Mouse (Mus musculus) ZHBTc4 (cell line): Measurements from ENCODE around the gene Ubox5.

ENCODE experiments used
- DNase-seq: peaks from one replicate; pipeline ENCODE4 v3.0.0-alpha.2; 2011; ENCODE audit warnings: low read depth, low spot score

The Ubox5 gene

DNA sequence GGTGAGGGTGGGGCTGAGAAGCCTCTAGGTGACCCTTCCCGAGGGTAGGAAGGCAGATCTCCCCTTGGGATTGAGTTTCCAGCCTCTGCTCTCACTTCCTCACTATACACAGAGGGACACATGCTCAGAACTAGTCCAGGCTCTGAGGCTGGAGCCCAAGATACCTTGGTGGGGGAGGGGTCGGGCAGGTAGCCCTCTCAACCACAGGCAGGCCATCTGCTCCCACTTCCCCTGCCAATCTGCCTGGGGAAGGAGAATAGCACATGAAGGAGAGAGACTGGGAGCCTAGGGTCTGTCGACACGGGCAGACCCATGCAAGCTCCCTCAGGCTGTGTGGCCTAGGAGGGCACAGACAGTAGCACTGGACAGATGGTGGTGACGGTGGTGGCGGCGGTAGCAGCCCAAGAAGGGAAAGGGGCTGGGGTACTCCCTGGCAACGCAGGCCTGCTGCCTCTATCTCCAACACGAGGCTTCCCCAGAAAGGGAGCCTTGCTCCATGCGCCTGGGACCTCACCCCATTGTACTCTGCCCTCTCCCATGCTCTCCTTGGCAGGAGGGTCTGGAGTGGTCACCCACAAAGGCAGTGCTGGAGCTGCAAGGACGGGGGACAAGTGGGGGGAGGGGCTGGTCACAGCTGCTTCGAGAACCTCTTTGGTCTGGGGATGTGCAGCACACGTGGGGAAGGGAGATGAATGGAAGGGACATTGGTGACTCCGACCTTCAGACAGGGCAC is 4.3 kb upstream of the Ubox5 start:
- DNase-seq = peak; percentile 20

DNA sequence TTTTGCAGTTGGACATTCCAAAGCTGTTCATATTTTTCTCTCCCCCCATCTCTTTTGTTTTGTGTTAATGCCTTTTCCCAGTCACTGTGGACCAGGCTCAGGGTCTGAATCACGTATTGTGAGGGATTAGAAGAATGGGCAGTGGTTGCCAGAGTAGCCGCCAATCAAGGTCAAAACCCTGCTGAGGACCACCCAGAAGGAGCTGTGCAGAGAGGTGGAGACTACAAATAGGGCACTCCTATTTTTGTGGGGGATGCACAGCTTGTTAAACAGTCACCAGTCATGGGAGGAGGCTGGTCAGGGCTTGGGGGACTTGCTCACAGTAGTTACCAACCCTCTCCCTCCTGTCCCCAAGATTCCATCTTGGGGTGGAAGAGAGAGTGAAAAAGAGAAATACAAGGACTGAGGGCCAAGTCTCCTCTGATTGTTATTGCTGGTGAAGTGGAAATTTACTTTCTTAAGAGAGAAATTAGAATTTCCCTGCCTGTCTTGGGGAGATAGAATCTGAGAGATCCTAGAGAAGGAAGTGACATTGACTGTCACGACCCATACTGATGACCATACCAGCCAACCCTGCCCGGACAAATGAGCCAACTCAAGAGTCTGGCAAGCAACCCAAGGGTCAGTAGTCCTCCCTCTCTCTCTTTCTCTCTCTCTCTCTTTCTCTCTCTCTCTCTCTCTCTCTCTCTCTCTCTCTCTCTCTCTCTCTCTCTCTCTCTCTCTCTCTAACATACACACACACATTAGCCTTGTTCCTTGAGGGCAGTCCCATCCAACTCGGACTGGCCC is 3.2 kb upstream of the Ubox5 start:
- peak; percentile 34 for DNase-seq

DNA sequence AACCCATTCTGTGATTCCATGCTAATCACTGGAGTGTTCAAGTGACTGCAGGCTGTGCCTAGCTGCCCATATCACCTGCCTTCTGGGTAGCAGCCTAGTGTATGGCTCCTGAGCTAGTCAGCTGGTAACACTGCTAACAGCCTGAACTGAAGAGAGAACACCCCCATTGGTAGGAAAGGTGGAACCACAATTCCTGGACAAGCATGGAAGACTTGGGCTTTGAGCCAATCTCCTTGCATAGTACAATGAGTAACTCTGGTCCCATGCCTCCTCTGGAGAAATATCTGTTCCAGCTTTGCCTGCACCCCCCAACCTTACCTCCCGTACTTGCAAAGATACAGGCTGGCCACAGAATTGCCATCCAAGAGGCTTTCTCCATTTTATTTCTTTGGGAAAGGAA is 2.6 kb upstream of the Ubox5 start:
- DNase-seq = no peak

DNA sequence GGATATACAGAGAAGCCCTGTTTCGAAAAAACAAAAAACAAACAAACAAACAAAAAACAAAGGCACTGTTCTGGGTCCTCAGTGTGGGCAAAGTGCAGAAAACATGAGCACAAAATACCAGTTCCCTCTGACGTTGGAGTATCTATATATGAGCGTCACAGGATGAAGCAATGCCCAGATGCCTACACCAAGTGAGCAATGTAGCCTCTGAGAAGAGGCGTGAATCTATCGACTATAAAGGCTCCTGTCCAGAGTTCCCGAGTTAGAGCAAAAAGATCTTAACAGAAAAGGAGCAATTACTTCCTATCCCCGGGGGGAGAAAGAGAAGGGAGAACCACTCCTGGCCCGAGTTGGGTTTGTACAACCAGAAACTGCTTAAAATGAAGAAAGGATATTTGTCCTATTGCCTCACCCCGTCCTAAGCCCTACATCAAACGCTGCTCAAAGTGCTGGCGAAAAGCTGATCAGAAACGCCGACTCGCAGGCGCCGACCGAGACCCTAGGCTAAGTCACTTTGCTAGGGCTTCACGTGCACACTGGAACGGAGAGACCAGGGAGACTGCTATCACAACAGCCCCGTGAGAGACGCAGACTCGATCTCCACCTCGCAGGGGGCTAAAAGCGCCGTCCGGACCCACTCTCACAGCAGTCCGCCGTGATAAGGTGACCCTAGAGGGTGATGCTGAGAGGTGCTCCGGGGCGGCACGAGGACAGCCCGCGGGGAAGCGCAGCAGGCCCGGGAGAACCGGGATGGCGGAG is 579 bp downstream of the Ubox5 start:
- DNase-seq = peak; percentile 57

DNA sequence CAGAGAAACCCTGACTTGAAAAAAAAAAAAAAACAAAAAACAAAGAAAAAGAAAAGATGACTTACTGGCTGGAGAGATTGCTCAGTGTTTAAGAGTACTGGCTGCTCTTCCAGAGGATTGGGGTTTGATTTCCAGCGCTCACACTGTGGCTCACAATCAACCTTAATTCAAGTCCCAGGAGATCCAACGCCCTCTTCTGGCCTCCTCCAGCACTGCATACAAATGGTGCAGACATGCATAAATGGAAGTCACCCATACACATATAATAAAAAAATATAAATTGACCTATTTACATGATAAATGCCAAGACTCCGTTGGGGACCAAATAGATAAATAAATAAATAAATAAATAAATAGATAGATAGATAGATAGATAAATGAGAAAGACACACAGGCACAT is 1.4 kb downstream of the Ubox5 start:
- DNase-seq = peak; percentile 84

DNA sequence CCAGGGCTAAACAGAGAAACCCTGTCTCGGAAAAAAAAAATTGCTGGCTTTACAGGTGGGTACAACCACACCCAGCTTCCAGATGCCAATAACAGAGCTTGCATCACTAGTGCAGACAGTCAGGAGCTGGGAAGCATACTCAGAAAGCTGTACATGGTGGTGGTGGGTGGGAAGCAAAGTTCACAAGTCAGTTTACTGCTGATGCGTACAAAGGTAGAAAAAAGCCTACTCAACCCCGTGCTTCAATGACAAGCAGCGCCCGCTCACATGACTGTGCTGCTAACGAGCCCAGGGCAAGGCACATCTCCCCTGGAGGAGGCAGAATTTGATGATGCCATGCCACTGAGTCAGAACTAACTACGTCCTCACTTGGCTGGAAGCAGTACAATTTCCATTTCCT is 10.9 kb downstream of the Ubox5 start:
- DNase-seq = no peak

DNA sequence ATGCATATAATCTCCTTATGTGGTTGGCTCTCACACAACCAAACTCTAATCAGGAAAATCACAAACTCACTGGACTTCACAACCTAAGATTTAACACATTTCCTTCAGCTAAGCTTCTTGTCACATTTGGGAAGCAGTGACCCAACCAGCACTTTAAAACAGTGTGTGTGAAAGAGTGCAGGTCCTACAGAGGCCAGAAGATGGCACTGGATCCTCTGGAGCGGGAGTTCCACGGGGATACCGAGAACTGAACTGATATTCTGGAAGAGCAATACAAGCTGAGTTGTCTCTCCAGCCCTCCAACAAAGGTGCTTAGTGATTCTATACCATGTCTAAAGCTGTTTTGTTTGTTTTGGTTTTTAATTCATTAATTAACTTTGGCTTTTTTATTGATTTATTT is 16.7 kb downstream of the Ubox5 start:
- DNase-seq = peak; percentile 69

DNA sequence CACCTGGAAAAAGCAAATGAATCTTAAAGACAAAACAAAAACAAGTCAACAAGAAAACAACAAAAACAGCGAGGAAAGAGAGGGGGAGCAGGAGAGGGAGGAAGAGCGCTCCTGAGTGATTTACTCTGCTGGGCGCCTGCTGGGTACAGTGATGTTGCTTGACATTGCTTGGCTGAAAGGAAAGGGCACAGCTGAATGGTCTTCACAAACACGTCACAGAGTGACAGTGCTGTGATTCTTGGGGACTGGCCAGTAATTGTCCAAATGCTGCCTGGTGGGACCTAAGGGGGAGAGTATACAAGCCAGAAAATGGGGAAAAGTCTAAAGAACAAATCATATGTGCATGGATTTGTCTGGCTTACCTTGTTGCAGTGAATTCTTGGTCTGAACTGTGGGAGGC is 27.6 kb downstream of the Ubox5 start:
- DNase-seq = no peak

DNA sequence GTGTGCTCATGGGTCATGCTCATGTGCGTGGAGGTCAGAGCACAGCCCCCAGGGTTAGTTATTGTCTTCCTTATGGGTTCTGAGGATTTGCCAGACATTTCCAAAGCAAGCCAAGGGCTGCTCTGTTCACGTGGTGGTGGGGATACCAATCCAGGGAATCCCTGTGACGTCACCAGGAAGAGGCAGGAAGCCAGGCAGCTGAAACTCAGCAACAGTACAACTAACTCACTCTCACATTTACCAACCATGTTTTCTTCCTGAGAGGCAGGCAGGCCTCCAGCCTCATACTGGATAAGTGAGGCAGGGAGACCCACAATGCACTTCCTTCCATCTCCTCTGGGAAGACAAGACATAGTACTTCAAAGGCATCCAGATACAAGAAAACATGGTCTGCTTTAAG is 31.4 kb downstream of the Ubox5 start:
- DNase-seq = no peak

DNA sequence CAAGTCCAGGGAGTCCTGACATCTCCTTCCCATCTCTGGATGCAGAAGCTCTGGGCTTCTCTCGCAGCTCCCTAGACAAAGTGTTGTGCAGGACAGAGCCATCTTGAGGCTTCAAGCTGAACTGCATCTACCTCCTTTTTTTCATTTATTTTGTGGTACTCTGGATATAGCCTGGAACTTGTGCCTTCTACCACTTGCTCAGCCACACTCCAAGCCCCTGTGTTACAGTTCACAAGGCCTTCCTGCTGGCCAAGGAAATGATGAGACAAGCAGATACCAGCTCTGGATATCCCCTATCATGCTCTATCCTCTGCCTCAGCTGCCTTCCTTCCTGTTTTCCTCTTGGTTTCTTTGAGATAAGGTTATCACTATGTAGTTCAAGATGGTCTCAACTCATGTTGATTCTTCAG is 32.2 kb downstream of the Ubox5 start:
- DNase-seq = peak; percentile 51

DNA sequence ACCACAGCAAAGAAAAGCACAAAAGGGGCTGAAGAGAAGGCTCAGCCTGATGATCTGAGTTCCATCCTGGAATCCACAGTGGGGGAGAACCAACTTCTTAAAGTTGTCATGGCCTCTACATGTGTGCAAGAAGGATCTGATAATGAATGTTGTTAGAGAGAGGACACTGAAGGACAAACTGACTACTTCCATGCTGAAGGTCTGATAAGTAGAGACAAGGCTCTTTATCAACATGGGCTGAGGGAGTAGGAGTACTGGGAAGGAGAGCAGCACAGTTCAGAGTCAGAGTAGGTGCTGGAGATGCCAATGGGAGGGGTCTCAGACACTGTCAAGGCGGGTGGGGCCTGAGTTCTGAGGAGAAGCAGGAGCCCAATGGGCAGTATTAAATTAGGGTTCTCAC is 34.2 kb downstream of the Ubox5 start:
- DNase-seq = no peak

DNA sequence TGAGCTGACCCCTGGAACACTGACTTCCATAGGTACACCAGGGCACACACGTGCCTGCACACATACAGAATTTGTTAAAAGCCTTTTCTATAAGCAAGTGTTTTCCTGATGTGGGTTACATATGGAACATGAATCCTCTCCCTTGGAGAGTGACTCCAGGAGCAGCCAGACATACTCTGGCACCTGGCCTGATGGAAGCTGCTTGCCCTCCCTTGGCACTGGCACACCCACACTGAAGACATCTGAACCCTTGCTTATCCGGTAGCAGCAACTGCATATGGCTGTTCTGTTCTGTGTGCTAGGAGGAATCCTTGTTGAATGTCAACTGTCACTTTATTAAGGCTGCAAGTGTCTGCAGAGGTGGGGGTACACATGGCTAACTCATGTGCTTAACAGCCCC is 38.8 kb downstream of the Ubox5 start:
- no peak for DNase-seq

DNA sequence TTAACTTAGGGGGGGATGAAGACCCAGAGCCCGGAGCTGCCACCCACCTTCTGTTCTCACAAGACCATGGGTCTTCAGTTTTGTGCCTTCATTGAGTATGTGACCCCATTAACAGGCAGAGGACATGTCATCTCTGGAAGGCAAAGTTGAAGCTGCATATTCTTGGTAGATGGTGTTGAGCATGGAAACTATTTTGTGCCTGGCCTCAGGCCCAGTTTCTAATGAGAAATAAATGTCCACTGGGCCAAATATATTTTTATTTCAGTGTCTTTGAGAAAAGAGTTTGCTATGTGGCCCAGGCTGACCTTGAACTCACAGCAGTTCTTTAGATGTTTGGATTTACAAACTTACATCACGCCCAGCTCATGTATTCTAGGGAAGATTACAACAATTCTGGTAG is 40.1 kb downstream of the Ubox5 start:
- no peak for DNase-seq

DNA sequence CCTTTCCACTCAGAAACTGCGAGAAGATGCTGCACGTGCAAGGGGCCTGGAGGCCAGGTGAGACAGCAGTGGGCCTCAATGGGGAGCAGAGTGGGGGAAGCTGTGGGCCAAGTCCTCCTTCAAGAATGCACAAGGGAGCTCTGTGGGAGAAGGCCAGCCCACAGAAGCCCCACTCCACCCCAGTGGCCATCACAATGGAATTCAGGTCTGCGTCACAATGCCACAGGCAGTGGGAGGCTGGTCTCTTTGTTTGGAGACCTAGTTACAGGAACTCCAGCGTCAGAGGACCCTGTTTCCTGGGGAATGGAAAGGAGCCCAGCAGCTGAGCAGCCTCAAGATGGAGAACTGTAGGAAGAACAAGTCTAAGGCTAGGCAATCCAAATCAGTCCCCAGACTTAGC is 40.7 kb downstream of the Ubox5 start:
- peak; percentile 46 for DNase-seq

DNA sequence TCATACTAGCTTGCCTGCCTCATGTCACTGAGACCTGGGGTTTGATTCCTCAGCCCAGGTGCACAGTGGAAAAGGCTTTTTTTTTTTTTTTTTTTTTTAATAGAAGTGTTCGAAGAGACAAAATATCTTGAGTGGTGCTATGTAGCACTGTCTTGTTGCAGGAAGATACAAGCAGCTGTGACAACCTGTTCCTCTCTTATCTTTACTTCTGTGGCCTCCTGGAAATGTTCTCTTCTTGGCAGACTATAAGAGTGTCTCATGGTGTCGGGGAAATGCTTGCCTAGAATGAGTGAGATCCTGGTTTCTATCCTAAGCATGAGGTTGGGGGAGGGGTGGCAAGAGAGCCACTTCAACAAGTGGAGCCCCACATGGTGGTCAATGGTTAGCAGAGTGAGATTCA is 41.5 kb downstream of the Ubox5 start:
- no peak for DNase-seq

DNA sequence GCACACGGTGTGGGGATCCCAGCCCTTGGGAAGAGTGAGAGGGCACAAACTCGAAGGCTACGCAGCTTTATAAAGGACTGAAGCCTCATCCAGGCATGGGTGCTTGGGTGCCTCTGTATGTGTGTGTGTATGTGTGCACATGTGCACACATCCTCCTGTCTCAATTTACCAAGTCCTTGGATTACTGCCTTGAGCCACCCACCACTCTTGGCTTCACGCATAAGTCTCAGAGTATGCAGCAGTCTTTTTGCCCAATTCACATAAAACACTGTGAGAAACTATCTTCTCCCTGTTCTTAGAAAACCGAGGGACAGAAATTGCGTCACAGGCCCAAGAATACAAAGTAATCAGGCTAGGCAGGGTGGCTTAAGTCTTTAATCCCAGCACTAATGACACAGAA is 43.8 kb downstream of the Ubox5 start:
- DNase-seq = no peak

DNA sequence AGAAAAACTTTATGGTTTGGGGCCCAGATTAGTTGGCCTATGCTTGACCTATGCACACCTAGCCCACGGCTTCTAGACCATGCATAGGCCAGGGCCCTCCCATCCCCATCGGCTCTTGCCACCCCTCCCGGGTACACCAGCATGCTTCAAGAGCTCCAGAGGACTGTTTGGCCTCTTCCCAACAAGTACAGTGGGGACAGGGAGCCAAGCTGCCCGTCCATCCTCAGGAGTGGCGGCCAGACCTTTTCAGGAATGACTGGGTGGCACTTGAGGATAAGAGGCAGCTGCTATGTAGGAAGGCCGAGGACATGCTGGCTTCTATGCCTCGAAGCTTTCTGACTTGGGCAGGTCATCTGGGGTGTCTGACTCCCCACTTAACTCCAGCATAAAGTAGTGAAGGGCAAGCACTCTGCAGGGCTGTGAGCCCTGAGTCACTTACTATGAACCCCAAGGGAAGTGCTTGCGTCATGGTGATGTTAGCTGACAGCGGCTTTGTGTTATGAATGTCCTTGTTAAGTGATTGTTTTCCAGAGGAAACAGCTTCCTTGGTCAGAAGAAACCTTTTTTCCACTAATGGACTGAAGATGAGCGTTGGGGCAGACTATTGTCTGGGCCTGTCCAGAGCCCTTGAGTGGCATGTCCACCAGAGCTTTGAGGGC is 45.8 kb downstream of the Ubox5 start:
- no peak for DNase-seq

DNA sequence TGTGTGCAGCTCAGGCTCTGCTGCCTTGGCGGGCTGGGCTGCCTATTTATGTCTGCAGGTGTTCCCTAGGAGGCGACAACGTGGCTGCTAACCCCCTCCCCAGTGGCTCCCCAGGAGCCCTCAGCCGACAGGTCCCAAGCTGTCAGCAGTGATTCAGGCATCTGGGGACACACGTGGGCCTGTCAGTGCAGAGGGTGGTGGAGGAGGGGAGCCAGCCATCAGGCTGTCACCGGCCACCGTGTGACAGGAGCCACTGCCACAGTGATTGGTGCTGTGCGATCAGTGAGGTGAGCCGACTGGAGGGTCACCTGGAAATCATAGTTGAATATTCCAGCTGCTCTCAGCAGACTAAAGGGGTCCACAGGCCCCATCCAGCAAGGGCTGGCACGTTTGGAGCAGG is 47.3 kb downstream of the Ubox5 start, which contains the start of gene Avp:
Avp (minus strand) TSS at position 3 of the 400 bp plus-strand sequence.
- no peak for DNase-seq

DNA sequence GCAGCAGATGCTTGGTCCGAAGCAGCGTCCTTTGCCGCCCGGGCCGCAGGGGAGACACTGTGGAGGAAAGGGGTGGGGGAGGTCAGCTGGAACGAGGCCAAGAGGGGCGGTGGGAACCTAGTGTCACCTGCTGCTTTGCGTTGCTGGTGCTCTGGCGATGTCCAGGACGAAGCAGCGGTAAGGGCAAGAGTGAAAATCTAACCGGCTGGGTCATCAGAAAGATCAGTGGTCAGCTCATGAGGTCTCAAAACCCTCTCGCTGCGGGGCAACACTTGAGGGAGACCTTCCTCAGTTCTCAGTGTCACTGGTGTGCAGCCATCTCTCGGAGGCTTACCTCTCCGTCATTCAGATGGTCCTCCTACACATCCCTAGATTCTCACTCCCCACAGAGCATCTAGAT is 48.6 kb downstream of the Ubox5 start:
- DNase-seq = peak; percentile 19

DNA sequence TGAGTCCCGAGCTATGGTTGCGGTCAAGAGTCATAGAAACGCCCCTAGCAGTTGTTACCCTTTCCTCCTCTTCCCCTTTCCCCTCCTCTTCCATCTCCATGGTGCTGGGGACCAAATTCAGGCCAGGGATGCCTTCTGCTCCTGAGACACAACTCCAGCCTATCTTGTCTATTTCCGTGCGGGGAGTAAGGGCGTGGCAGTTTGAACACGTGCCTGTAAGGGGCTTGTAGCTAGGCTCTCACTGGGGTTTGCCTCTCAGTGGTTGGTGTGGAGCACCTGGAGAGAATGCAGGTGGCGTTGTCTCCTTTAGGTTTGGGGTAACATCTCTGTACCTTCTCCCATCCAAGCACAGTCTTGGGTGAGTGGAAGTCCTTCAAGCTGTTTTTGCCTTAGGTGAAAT is 50.0 kb downstream of the Ubox5 start:
- DNase-seq = peak; percentile 28

DNA sequence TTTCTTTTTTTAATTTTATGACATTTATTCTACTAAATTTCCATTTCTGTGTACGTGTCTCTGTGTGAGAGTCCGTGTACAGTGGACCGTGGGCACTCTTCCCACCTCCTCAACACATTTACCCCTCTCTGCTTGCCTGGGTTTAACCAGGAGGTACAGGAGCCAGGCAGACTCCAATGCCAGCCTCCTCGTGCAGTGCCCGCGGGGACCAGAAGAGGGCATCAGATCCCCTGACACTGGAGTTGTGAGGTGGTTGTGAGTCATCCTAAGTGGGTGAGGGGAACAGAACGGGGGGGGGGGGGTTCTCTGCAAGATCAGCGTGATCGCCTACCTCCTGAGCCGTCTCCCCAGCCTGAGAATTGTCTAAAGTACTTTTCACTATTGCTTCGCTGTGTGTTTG is 51.7 kb downstream of the Ubox5 start:
- peak; percentile 72 for DNase-seq

DNA sequence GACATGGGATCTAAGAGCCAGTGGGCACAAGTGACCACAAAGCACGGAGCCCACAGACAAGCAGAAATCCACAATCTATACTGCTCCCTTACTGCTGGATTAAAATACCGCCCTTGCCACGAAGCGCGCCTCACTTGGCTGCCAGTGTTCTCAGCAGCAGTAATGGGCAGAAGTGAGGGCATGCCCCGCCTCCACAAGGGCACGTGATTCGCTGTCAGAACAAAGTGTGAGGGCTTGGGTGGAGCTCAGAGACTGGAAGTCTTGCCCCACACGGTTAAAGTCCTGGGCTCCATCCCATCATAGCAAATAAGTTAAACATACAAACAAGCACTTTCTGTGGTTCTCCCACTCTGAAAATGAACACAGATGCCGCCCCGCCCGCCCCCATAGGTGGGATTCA is 52.2 kb downstream of the Ubox5 start:
- peak; percentile 47 for DNase-seq
